Mouse (Mus musculus) stomach, embryonic 14.5 days (tissue): ENCODE results near the gene Snap25. TPM values are rescaled to one million over a fixed set of nuclear protein-coding genes. Genes with fewer than 3 reads are reported as not detected.

Experiments used
- ATAC-seq: fragments of 200-750 bp; cut with Nextera tagmentation; 2 replicates; pipeline ENCODE4 v1.8.0; 2017; ENCODE audit warnings: low read depth, moderate TSS enrichment; ENCODE audit not compliant: insufficient number of reproducible peaks, insufficient read depth, low FRiP score
- H3K27ac ChIP-seq: fragments of 300-500 bp; sonication (generic); 2 replicates; pipeline ENCODE4 v1.5.1; 2014; ENCODE audit warnings: mild to moderate bottlenecking, low read length, moderate library complexity, mixed read lengths
- H3K27me3 ChIP-seq: fragments of 300-500 bp; sonication (generic); 2 replicates; pipeline ENCODE4 v1.6.1; 2014; ENCODE audit warnings: low read length, control low read depth, mixed read lengths; ENCODE audit not compliant: control insufficient read depth, insufficient read depth
- H3K36me3 ChIP-seq: fragments of 300-500 bp; sonication (generic); 2 replicates; pipeline ENCODE4 v1.6.1; 2014; ENCODE audit warnings: mild to moderate bottlenecking, control low read depth, low read length, moderate library complexity, mixed read lengths; ENCODE audit not compliant: control insufficient read depth, insufficient read depth
- H3K4me1 ChIP-seq: fragments of 300-500 bp; sonication (generic); 2 replicates; pipeline ENCODE4 v1.6.1; 2014; ENCODE audit warnings: low read length, control low read depth, mixed read lengths; ENCODE audit not compliant: control insufficient read depth, insufficient read depth
- H3K4me2 ChIP-seq: fragments of 300-500 bp; sonication (generic); replicated peaks from 2 replicates; pipeline ENCODE4 v1.6.1; 2014; ENCODE audit warnings: low read depth, low read length, control low read depth
- H3K4me3 ChIP-seq: fragments of 300-500 bp; sonication (generic); 2 replicates; pipeline ENCODE4 v1.5.1; 2014; ENCODE audit warnings: low read depth, low read length, control low read depth
- H3K9ac ChIP-seq: fragments of 300-500 bp; sonication (generic); replicated peaks from 2 replicates; pipeline ENCODE4 v1.6.1; 2014; ENCODE audit warnings: low read depth, mild to moderate bottlenecking, control low read depth, low read length, moderate library complexity, mixed read lengths
- H3K9me3 ChIP-seq: fragments of 300-500 bp; sonication (generic); 2 replicates; pipeline ENCODE4 v1.6.1; 2016; ENCODE audit warnings: low read depth, low read length, control low read depth; ENCODE audit not compliant: control insufficient read depth
- WGBS: fragments of 180-500 bp; shearing (Covaris S2); extraction: QIAGEN DNeasy Blood & Tissue Kit; methylation state at CpG from one replicate; pipeline ENCODE4 v1.1.7; 2014; 5-methylcytosine and 5-hydroxymethylcytosine counted together
- polyA plus RNA-seq: library from polyadenylated mRNA; unstranded; fragments of >200 nt; fragmentation: Nextera tagmentation; extraction: Ambion mirVana; gene quantifications from 2 replicates; pipeline ENCODE4 v1.2.1, GENCODE M21; 2014

Gene Snap25
- polyA plus RNA-seq, 1 experiment from 2014 or later: 16.6 TPM

- 76% methylated on average over 8 of the region's 8 CpGs for WGBS
- no peak for ATAC-seq
Observed at GRCm38 (mm10) chr2:136807992-136808726, 94.9 kb downstream of the Snap25 start.

DNA sequence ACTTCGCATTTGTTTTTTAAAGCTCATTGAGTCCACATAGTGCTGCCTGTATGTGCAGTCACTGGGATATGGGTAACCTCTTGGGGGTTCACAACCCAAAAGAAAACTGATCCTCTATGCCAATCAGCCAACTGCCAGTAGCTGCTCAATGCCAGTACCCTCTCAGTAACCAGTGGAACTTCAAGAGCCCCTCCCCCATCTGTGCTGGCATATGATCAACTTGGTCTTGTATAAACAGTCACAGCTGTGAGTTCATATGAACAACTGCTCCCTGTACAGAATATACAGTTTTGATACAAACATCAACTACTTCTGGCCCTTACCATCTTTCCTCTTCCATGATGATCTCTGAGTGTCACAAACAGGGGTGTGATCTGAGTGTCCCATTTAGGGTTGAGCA, 98.1 kb downstream of the Snap25 start:
- no peaks in the 10 kb centered on the region for H3K27me3 ChIP-seq
- no peak overlapping the region for H3K4me3 ChIP-seq
- no peaks in the 10 kb centered on the region for H3K9me3 ChIP-seq
- no peak overlapping the region for H3K4me2 ChIP-seq
- H3K4me1 ChIP-seq: no peaks in the 10 kb centered on the region
- WGBS: 98% methylated on average over 1 of the region's 1 CpGs
- ATAC-seq: no peak
- no peak overlapping the region for H3K27ac ChIP-seq
- H3K36me3 ChIP-seq: no peaks in the 10 kb centered on the region
- no peak overlapping the region for H3K9ac ChIP-seq

More at GRCm38 (mm10) chr2:136807992-136808726, 94.9 kb downstream of the Snap25 start:
- H3K27me3 ChIP-seq: no peaks in the 10 kb centered on the region
- H3K36me3 ChIP-seq: no peaks in the 10 kb centered on the region
- H3K27ac ChIP-seq: no peak overlapping the region
- H3K9ac ChIP-seq: no peak overlapping the region
- H3K4me2 ChIP-seq: no peak overlapping the region
- H3K4me1 ChIP-seq: no peaks in the 10 kb centered on the region
- H3K4me3 ChIP-seq: no peak overlapping the region
- H3K9me3 ChIP-seq: no peaks in the 10 kb centered on the region

DNA sequence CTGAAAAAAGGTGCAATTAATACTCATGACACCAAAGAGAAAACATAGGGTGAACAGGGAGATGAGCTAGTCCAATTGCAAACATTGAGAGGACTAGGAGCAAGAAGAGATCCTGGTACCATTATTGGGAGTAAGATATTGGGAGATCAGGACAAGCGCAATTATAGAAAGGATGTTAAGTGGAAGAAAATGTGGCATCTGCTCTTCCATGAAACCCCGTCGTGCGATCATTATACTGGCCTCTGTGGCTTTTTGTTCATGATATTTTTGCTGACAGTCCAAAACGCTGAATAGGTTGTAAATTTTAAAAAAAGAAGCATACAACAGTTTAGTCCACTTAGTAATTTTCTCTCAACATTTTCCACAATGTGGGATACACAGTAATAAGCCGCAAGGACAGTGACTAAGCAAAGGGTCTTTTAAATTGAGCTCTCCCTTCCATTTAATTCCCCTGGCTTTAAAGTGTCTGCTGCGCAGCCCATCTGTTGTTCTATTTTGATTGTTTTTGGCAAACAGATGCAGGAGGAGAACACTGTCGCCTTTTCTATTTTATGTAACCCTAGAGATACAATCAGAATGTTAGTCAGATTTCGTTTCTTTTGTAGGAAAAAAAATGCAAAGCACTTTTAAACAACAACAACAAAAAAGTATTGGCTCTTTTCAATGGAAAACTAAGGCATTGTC, 103.6 kb downstream of the Snap25 start:
- no peaks in the 10 kb centered on the region for H3K4me1 ChIP-seq
- ATAC-seq: no peak
- no peaks in the 10 kb centered on the region for H3K9me3 ChIP-seq
- H3K27ac ChIP-seq: no peak overlapping the region
- no peak overlapping the region for H3K4me2 ChIP-seq
- H3K36me3 ChIP-seq: no peaks in the 10 kb centered on the region
- H3K27me3 ChIP-seq: no peaks in the 10 kb centered on the region
- 88% methylated on average over 9 of the region's 9 CpGs for WGBS
- no peak overlapping the region for H3K4me3 ChIP-seq
- no peak overlapping the region for H3K9ac ChIP-seq

DNA sequence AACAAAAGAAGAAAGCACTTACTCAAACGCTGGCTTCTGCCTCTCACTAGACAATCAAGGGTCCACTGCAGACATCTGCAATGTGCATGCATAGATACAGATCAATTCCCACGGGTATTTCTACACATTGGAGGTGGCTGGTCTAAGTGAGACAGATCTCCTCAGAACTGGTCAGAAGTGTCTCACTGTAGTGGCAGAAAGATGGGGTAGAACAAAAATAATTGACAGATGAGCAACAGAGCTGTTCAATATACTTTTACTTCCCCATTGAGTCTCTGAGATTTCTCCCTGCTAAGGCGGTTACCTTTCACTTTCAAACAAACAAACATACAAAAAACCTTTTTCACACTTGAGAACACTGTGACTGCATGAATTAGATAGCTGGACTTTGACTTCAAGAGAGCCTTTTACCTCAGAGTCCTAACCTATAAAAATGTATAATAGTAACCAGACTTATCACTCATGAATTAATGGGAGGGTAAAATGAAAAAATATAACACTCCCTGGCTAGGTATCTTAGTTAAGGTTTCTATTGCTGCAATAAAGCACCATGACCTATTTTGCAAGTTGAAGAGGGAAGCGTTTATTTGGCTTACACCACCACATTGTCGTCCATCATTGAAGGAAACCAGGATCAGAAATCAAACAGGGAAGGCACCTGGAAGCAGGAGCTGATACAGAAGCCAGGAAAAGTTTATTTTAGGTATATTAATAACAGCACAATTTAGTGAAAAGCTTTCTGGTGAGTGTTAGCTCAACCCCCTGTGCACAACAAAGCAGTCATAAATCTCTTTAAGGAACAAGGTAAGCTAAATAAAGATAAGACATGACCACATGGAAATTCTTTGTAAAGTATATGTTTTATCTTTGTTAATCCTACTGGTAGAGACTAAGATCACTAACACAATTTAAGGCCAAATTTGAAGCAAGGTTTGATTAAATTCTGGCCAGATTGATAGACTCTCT, 110.8 kb downstream of the Snap25 start:
- Histone ChIP-seq H3K4me1 (no peaks in the 10 kb centered on the region), H3K27me3 (no peaks in the 10 kb centered on the region), H3K4me2 (no peak overlapping the region), H3K36me3 (no peaks in the 10 kb centered on the region), H3K9ac (no peak overlapping the region), H3K27ac (no peak overlapping the region), H3K4me3 (no peak overlapping the region), H3K9me3 (no peaks in the 10 kb centered on the region)
- no peak for ATAC-seq
- WGBS: 28% methylated on average over 5 of the region's 5 CpGs

DNA sequence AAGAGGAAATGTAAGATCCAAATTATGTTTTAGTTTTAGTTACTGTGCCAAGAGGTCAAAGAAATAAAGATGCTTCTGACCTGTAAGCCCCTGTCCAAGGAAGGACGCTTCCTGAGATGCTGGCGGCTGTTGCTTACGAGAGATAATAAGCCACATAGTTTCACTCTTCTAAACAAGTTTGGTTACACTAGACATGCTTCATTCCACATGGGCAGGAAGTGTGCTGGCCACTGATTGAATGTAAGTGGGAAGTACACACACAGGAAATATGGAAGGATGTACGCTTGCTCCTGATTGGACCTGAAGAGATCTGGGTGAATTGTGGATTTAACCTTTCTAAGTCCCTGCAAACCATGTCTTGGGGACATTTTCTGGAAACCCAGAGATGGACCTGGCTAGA, 114.4 kb downstream of the Snap25 start:
- ATAC-seq: no peak

More for the DNA sequence above, 114.4 kb downstream of the Snap25 start:
- H3K27me3 ChIP-seq: no peaks in the 10 kb centered on the region
- WGBS: 57% methylated on average over 4 of the region's 4 CpGs
- no peak overlapping the region for H3K4me2 ChIP-seq
- no peak overlapping the region for H3K9ac ChIP-seq
- no peaks in the 10 kb centered on the region for H3K36me3 ChIP-seq
- no peaks in the 10 kb centered on the region for H3K4me1 ChIP-seq
- H3K27ac ChIP-seq: 0 out of 2 replicates have a peak overlapping the region, but pooled peaks have one; percentile 27
- H3K9me3 ChIP-seq: no peaks in the 10 kb centered on the region
- H3K4me3 ChIP-seq: no peak overlapping the region

Other genes starting within 250 kb of the Snap25 start
- gene Ankef1, start 211.5 kb upstream of the Snap25 start, polyA plus RNA-seq: 0.62 and 0.63 TPM in 2 replicates
- gene AL731706.2, start 172.2 kb downstream of the Snap25 start, polyA plus RNA-seq: 34.1 and 39.4 TPM in 2 replicates
- gene Slx4ip, start 177.8 kb downstream of the Snap25 start, polyA plus RNA-seq: 6.2 and 8.0 TPM in 2 replicates
- gene AL731706.1, start 177.9 kb downstream of the Snap25 start, polyA plus RNA-seq: 34.4 and 37.1 TPM in 2 replicates
- gene Mkks, start 177.9 kb downstream of the Snap25 start, polyA plus RNA-seq: 13.7 and 14.5 TPM in 2 replicates